Comparison of ENCODE assay signal across 9 mouse cellular contexts in the genomic region with DNA sequence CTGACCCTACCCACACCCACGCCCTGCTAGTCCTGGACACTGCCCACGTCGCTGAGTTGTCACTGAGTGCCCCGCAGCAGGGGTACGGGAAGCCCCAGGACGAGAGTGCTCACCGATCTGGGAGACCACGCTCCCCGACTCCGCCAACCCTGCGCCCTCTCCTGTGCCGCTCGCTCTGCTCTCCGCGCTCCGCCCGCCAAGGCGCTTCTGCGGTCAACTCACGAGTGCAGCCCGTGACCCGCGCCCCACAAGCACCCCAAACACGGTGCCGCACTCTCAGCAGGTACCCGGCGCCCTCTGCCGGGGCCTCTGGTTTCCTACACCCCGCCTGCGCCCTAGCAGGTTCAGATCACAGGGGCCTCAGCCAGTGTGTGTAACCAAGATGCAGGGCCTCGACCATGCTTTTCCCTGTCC. TPM values are rescaled to one million over a fixed set of nuclear protein-coding genes. Genes with fewer than 3 reads are reported as not detected.
DNase-seq lines count a peak whose midpoint lies in the region; ATAC-seq lines count a peak whose summit lies in the region.
"Had no signal": no experiment of that assay in that cellular context is flagged by ENCODE, and none has a peak within 500 bp of the region (broad histone marks: within the 10 kb centered on the region; RNA-seq: fewer than 3 reads in every experiment).

A gene (minus strand): TSS at position 258 of the 414 bp plus-strand sequence.

- H3K9me3 ChIP-seq in hindbrain, embryonic 16.5 days (ENCODE audit: control insufficient read depth, low read length) = no peaks in the 10 kb centered on the region
- peaks cover under 1% of the 10 kb centered on the region; the same call in 1 of the 2 replicates for H3K9me3 ChIP-seq in megakaryocyte, embryonic 14.5 days

- WGBS in hindbrain, embryonic 16.5 days = under 1% methylated on average over 24 of the region's 31 CpGs

- H3K9ac ChIP-seq in hindbrain, embryonic 16.5 days (ENCODE audit: low read depth, low read length) = peak within 1 kb of the TSS; percentile 64

- peak within 1 kb of the TSS; percentile 57 for H3K4me3 ChIP-seq in hindbrain, embryonic 16.5 days (ENCODE audit: low read length)
- H3K4me3 ChIP-seq in megakaryocyte, embryonic 14.5 days (replicated peaks) = peak within 1 kb of the TSS; percentile 88

- ATAC-seq in hindbrain, embryonic 16.5 days = peak; percentile 90

- DNase-seq in NIH3T3 (ENCODE audit: low read depth) = peak; percentile 60
- DNase-seq in cerebellum, postnatal 10 days = peak; percentile 91 to 92
- DNase-seq in frontal cortex, postnatal 25 days (ENCODE audit: low spot score in 2 of 2) = peak; percentile 78 to 81
- peak; percentile 31 to 83 for DNase-seq in left cerebral cortex, adult 9 months (ENCODE audit: low spot score in 2 of 2)
- DNase-seq in right cerebral cortex, postnatal 10 days (ENCODE audit: low spot score in 2 of 2) = peak; percentile 83 to 88
- peak; percentile 12 for DNase-seq in yolk sac, embryonic 10.5 days (ENCODE audit: low spot score)

- H3K4me1 ChIP-seq in hindbrain, embryonic 16.5 days (ENCODE audit: control insufficient read depth, insufficient read depth, low read depth, low read length) = peaks cover 5% of the 10 kb centered on the region
- H3K4me1 ChIP-seq in megakaryocyte, embryonic 14.5 days = peaks cover 9% of the 10 kb centered on the region

- peaks cover 5% of the 10 kb centered on the region; the same call in 1 of the 2 replicates for H3K27me3 ChIP-seq in hindbrain, embryonic 16.5 days (replicated peaks; ENCODE audit: control insufficient read depth, insufficient read depth, low read length)
- H3K27me3 ChIP-seq in megakaryocyte, embryonic 14.5 days (replicated peaks) = peaks cover 55% of the 10 kb centered on the region

- peak within 1 kb of the TSS; percentile 100 for H3K4me2 ChIP-seq in hindbrain, embryonic 16.5 days (ENCODE audit: low read length)

- H3K36me3 ChIP-seq in hindbrain, embryonic 16.5 days (ENCODE audit: control insufficient read depth, insufficient read depth, low read length) = no peaks in the 10 kb centered on the region
- H3K36me3 ChIP-seq in megakaryocyte, embryonic 14.5 days (replicated peaks; ENCODE audit: low read length) = no peaks in the 10 kb centered on the region

- H3K27ac ChIP-seq in hindbrain, embryonic 16.5 days (ENCODE audit: low read depth, low read length) = no peak within 1 kb of the TSS

RNA-seq across cellular contexts. Expression of the gene that starts here (rescaled TPM):
- polyA plus RNA-seq in hindbrain, embryonic 16.5 days (2015; fragmentation: Nextera tagmentation; extraction: Ambion mirVana) = 2.1 and 2.4 TPM in 2 replicates
- polyA plus RNA-seq in megakaryocyte, embryonic 14.5 days (2012; ENCODE audit: insufficient read depth, low replicate concordance) = not detected in 2 replicates
- polyA plus RNA-seq: large intestine, adult 2 months had no signal

Comparison
In these comparisons a context has a peak if more than half of its experiments do, and no peak if none do; other contexts are left out.
1. DNase-seq: peak in every context shown above with its lines; median percentile 92 in cerebellum, postnatal 10 days; 86 in right cerebral cortex, postnatal 10 days; 80 in frontal cortex, postnatal 25 days; 60 in NIH3T3; 57 in left cerebral cortex, adult 9 months; 12 in yolk sac, embryonic 10.5 days.